Mouse (Mus musculus) spleen, embryonic (tissue): ENCODE measurements at regions not wholly inside any gene's neighbourhood (a gene's known extent, or its start where the extent isn't known, plus 50 kb on each side); places are given as distances from the start of the nearest gene placed in this dataset.

Source experiments
- CTCF ChIA-PET: fragments of 350-600 bp; sonication (Branson Sonifier 250); formaldehyde crosslinking; loops from one replicate; lab custom pipeline; 2022; lab: Charles Lee

GRCm38 (mm10) chr1:193541934-193542580 lies 172.0 kb upstream of the Camk1g start:
- CTCF ChIA-PET = no interaction called here

GRCm38 (mm10) chr1:193541281-193541680 lies 171.2 kb upstream of the Camk1g start:
- CTCF ChIA-PET = no interaction called here

GRCm38 (mm10) chr1:193540486-193540885 lies 170.4 kb upstream of the Camk1g start:
- CTCF ChIA-PET = no interaction called here

- CTCF ChIA-PET = no interaction called here
These were observed 169.2 kb upstream of the Camk1g start for GRCm38 (mm10) chr1:193539261-193539660.

GRCm38 (mm10) chr1:193538425-193538824 lies 168.3 kb upstream of the Camk1g start:
- CTCF ChIA-PET = no interaction called here

- CTCF ChIA-PET = no interaction called here
These were observed 167.5 kb upstream of the Camk1g start for GRCm38 (mm10) chr1:193537616-193538015.

DNA sequence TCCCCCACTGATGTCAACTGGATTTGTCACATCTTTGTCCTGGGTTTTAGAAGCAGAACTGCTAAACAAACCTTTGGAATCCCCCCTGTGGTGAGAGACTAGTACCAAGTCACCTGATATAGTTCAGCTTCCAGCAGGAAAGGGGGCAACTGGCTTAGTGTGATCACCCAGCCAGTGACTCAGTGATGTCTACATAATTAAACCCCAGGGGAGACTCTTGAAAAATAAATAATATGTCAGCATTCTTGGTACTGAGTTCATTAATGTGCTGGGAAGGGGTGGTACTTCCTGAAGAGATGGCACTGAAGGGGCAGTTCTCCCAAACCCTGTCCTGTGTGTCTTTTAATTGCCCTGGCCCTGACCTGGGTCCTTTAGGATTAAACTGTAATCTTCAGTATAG lies 166.5 kb upstream of the Camk1g start:
- CTCF ChIA-PET = no interaction called here

DNA sequence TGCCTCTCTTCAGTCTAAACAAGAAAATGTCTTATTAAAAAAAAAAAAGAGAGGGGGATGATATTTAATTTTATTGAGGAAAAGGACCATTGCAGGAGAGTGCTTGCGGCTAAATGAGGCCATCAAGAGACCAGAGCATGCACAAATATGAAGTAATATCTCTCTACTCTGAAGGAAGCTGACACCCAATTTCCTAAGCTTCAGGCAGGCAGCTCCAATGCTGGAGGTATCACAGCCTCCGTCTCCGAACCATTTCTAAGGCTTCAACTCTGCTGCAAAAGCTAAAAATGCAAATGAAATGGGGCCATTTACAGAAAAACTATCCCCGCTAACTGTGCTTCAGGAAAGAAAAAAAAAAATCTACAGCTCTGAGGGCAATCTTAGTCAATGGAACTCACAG lies 164.4 kb upstream of the Camk1g start:
- CTCF ChIA-PET = no interaction called here

- CTCF ChIA-PET = no interaction called here
These were observed 156.4 kb upstream of the Camk1g start for GRCm38 (mm10) chr1:193526501-193526900.

DNA sequence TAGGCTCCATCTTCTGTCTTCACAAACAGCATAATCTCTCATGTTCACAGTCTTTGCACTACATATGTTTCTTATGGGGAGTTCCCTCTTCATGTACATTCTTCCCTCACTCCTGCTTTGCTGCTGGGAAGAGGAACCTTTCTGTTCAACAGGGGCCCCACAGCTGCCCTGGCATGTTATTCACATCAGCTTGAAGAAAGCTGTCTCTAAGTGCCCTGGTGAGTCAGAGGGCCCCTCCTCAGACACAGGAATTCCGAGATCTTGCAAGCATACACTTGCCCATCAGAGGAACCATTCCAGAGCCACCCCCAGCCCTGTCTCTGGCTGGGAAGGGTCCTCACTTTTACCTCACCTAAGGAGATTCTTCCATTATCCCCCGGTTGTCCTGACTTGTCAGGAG lies 151.9 kb upstream of the Camk1g start:
- CTCF ChIA-PET = no interaction called here

DNA sequence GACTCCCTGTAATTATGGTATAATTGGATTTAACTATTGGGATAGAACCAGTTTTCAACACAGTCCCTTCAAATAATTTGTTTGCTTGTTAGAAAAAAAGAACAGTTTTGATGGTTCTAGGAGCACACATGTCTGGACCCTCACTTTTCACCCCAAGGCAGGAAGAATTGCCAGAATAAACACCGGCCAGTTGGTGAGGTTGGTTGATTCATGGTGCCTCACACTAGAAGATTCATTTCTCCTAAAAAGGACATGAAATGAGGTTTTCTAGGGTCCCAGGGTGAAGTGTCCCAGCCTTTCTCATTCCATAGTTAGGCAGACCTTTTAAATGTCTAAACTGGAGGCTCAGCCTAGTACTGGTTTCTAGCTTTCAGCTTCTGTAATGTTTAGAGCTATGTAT lies 148.7 kb upstream of the Camk1g start:
- CTCF ChIA-PET = no interaction called here

- CTCF ChIA-PET = no interaction called here
These were observed 147.9 kb upstream of the Camk1g start for GRCm38 (mm10) chr1:193517968-193518367.

DNA sequence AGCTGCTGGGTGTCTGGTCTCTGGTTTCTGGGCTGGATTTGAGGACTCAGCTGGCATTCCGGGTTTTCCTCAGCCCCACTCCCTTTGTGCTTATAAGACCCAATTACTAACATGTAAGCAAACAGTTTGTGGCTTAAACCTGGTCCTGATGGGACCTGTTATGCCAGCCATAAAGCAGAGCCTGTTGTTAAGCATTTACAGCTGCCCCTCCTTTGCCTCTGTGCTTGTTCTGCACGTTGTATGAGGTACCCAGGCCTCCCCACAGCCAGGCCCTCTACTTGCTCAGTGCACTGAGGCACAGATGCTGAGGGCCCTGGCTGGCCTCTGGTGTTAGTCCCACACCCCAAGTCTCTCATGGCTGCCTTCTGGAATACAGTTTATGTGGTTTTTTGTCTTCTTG lies 147.2 kb upstream of the Camk1g start:
- CTCF ChIA-PET = no interaction called here

DNA sequence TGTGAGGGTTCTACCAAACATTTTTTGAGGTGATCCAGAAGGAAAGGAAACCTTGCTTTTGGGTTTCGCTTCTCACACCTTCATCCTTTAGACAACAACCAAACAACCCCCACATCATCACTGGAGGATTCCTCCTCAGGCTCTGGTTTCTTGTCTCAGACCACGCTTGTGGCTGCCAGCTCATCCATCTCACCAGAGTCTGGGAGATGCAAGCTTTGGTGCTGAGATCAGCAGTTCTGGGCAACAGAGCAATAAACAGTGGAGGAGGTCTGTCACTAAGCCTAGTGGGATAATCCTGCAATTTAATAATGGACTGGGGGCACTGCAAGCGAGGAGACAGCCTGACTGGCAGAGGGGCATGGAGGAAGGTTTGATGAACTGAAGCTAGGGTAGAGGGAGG lies 146.3 kb upstream of the Camk1g start:
- CTCF ChIA-PET = no interaction called here

- CTCF ChIA-PET = no interaction called here
These were observed 144.0 kb upstream of the Camk1g start for GRCm38 (mm10) chr1:193513929-193514710.

- CTCF ChIA-PET = no interaction called here
These were observed 140.1 kb upstream of the Camk1g start for GRCm38 (mm10) chr1:193510066-193510793.

DNA sequence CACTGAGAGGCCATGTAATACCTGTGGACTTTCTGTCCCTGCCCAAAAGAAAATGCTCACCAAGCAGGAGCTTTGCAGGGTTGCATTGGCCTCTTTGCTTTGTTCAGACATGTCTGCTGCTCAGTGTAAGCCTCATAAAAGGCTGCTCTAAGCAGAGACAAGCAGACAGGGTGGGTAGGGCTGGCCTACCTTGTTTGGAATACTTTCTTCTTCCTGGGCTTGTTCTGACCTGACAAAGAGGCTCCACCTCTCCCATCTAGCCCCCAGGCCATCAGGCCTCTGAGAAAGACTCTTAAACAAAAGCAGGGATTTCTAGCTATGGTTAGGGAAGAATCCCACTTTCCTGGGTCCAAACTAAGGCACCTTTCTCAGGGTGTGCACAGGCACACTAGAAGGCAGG lies 138.2 kb upstream of the Camk1g start:
- CTCF ChIA-PET = no interaction called here

DNA sequence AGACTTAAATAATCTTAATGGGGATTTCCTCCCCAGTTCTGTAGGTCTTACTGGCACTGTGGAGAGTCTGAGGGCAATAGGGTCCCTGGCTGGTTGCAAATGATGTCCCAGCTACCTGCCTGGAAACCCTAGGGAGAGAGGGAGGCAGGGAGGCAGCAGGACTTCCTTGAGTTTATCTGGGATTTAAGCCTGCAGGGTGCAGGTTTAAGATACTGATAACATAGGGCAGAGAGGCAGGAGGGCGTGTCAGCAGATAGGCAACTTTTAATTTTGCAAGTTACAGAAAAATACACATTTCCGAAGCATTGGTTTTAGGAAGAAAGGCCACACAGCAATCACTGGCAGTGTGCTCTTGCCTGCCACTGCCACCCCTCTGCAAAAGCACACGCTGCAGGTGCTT lies 136.9 kb upstream of the Camk1g start:
- CTCF ChIA-PET = no interaction called here

- CTCF ChIA-PET = no interaction called here
These were observed 135.3 kb upstream of the Camk1g start for GRCm38 (mm10) chr1:193505381-193505780.

- CTCF ChIA-PET = no interaction called here
These were observed 134.5 kb upstream of the Camk1g start for GRCm38 (mm10) chr1:193504611-193505010.

DNA sequence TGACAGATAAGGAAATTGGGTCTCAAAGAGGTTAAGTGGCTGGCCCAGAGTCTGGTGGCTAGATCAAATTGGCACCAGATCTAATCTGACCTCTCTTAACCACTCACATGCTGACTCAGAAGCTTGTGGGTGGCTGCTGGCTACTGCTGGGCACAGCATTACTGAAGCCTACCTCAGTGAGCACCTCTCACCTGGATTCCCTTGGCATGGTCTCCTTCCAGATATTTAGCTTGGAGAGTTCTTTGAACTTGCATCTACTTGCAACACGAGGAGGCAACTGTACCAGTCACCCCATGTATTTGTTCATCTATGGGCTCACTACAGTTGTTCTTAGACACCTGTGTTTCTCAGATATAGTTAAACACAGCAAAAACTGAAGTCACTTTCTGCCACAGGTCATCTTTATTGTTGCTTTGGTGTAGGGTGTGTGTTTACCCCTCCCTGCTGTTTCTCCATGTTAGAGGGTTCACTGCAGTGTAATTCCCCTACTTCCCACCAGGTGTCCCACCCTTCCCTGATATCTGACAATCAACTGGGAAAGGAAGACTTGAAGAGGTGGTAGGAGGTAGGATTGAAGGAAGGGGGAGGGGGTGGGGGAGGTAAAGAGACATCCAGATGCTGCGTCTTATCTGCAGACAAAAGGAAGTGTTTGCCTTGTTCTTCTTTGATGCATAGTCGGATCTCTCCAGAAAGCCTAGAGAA lies 133.7 kb upstream of the Camk1g start:
- CTCF ChIA-PET = interaction anchor here (0.7 kb wide), 1 partner anchor 1400 kb away, joined by 20 read pairs; no protein-coding TSS in a partner anchor
